Comparison of ENCODE assay signal across 8 mouse cellular contexts in the genomic region with DNA sequence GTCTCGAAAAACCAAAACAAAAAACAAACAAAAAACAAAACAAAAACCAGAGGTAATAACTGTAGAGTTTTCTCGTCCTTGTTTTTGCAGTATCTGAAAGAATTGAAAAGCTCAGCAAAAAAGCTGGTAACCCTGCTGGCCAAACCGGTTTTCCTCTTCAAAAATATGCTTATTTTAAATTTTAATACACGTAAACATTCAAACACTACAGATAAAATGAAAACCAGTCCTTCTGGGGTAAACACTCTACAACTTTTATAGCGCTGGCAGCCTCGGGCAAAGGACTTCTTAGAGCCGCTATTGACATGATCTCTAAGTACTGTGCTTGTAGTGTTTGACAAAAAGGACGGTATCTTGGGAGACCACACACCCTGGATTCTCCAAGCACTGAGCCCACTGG. TPM values are rescaled to one million over a fixed set of nuclear protein-coding genes. Genes with fewer than 3 reads are reported as not detected.
DNase-seq lines count a peak whose midpoint lies in the region; ATAC-seq and TF ChIP-seq lines count a peak whose summit lies in the region.

No protein-coding gene starts in this region.

- H3K4me2 ChIP-seq in forebrain, embryonic 16.5 days (ENCODE audit: low read length) = peak overlapping the region; percentile 85; the same call in 1 of the 2 replicates
- H3K4me2 ChIP-seq in liver, embryonic 16.5 days (ENCODE audit: low read depth, low read length) = peak overlapping the region; percentile 92; the same call in 1 of the 2 replicates

- intact Hi-C loops in heart, adult 2 months (cut with DNase I) = loop anchor here (2.0 to 5.0 kb wide), 4 partner anchors 59 to 619 kb away; a partner anchor contains a TSS

- 0 out of 2 replicates have a peak, but pooled peaks cover 2% of the 10 kb centered on the region for H3K79me2 ChIP-seq in heart, adult 2 months (replicated peaks; ENCODE audit: control insufficient read depth, insufficient read depth, low read length)

- DNase-seq in heart, adult 2 months = no peak
- DNase-seq in heart, adult 18-20 months = no peak
- DNase-seq in 3T3-L1 (ENCODE audit: low read depth, low spot score) = peak; percentile 2
- DNase-seq in cerebellum, postnatal 10 days = no peak
- no peak for DNase-seq in embryo, embryonic 11 days
- DNase-seq in frontal cortex, adult 2 months (ENCODE audit: extremely low spot score in 1 of 2, low spot score in 1 of 2) = no peak

- H3K36me3 ChIP-seq in heart, adult 2 months (ENCODE audit: control insufficient read depth, insufficient read depth, low read length) = peaks cover 9% of the 10 kb centered on the region
- no peaks in the 10 kb centered on the region for H3K36me3 ChIP-seq in forebrain, embryonic 16.5 days (ENCODE audit: control insufficient read depth, insufficient read depth)
- peaks cover 2% of the 10 kb centered on the region; the same call in 1 of the 2 replicates for H3K36me3 ChIP-seq in liver, embryonic 16.5 days (ENCODE audit: control insufficient read depth, insufficient read depth)

- no peak for ATAC-seq in forebrain, embryonic 16.5 days
- ATAC-seq in liver, embryonic 16.5 days (ENCODE audit: low read depth) = no peak

- no peak for TF ChIP-seq POLR2A in heart, adult 2 months (IDR thresholded peaks at IDR 0.05; ENCODE audit: insufficient read depth, low read depth, low read length)

- no peaks in the 10 kb centered on the region for H3K27me3 ChIP-seq in heart, adult 2 months (ENCODE audit: control insufficient read depth, insufficient read depth, low read length)
- no peaks in the 10 kb centered on the region for H3K27me3 ChIP-seq in forebrain, embryonic 16.5 days (replicated peaks; ENCODE audit: control insufficient read depth, insufficient read depth, low read length)
- H3K27me3 ChIP-seq in liver, embryonic 16.5 days (ENCODE audit: control insufficient read depth, insufficient read depth, low read depth, low read length) = no peaks in the 10 kb centered on the region

- no peak for TF ChIP-seq CTCF in heart, adult 2 months (IDR thresholded peaks at IDR 0.05)

- peaks cover 2% of the 10 kb centered on the region; the same call in 1 of the 2 replicates for H3K4me1 ChIP-seq in heart, adult 2 months (ENCODE audit: control insufficient read depth, insufficient read depth, low read length)
- peaks cover 9% of the 10 kb centered on the region for H3K4me1 ChIP-seq in forebrain, embryonic 16.5 days (replicated peaks; ENCODE audit: control insufficient read depth, insufficient read depth, low read length)
- H3K4me1 ChIP-seq in liver, embryonic 16.5 days (ENCODE audit: control insufficient read depth, low read depth, low read length) = peaks cover 8% of the 10 kb centered on the region

- no peaks in the 10 kb centered on the region for H3K9me3 ChIP-seq in forebrain, embryonic 16.5 days (ENCODE audit: control insufficient read depth, low read length)
- H3K9me3 ChIP-seq in liver, embryonic 16.5 days (replicated peaks; ENCODE audit: control insufficient read depth, low read length) = no peaks in the 10 kb centered on the region

- WGBS in heart, adult 2 months = 89% methylated on average over 8 of the region's 8 CpGs
- WGBS in forebrain, embryonic 16.5 days = 85% methylated on average over 8 of the region's 8 CpGs
- 74% methylated on average over 8 of the region's 8 CpGs for WGBS in liver, embryonic 16.5 days (ENCODE audit: insufficient replicate concordance)

- no peak for TF ChIP-seq EP300 in heart, adult 2 months (IDR thresholded peaks at IDR 0.05; ENCODE audit: insufficient read depth, low read depth, low read length)

- peak overlapping the region; percentile 86; the same call in 1 of the 2 replicates for H3K4me3 ChIP-seq in heart, adult 2 months
- no peak overlapping the region; the same call in 1 of the 2 replicates for H3K4me3 ChIP-seq in forebrain, embryonic 16.5 days (replicated peaks; ENCODE audit: low read length)
- peak overlapping the region; percentile 78 for H3K4me3 ChIP-seq in liver, embryonic 16.5 days (ENCODE audit: low read depth, low read length)

- H3K27ac ChIP-seq in heart, adult 2 months = peak overlapping the region; percentile 98
- H3K27ac ChIP-seq in forebrain, embryonic 16.5 days (ENCODE audit: low read length) = peak overlapping the region; percentile 99; the same call in 1 of the 2 replicates
- H3K27ac ChIP-seq in liver, embryonic 16.5 days (ENCODE audit: low read length) = no peak overlapping the region; the same call in 1 of the 2 replicates

- no peak overlapping the region for H3K9ac ChIP-seq in heart, adult 2 months (ENCODE audit: low read depth, low read length)
- no peak overlapping the region for H3K9ac ChIP-seq in forebrain, embryonic 16.5 days (replicated peaks; ENCODE audit: low read depth, low read length)
- H3K9ac ChIP-seq in liver, embryonic 16.5 days (ENCODE audit: low read depth, low read length) = no peak overlapping the region

RNA-seq across cellular contexts. Expression of a gene that starts 0.6 kb away (rescaled TPM):
- 10 to 100 TPM; 24.5 to 24.6 TPM for total RNA-seq in heart, adult 2 months (2021)
- polyA plus RNA-seq in heart, adult 2 months (2012; rRNA removed) = 10.6 and 18.6 TPM in 2 replicates
- 10 to 100 TPM; 25.0 to 30.6 TPM for total RNA-seq in heart, adult 18-20 months (2021)
- 25.3 and 25.9 TPM in 2 replicates for polyA plus RNA-seq in forebrain, embryonic 16.5 days (2015; fragmentation: Nextera tagmentation; extraction: Ambion mirVana)
- polyA plus RNA-seq in liver, embryonic 16.5 days (2015; fragmentation: Nextera tagmentation; extraction: Ambion mirVana) = 7.6 and 8.0 TPM in 2 replicates
- polyA plus RNA-seq in frontal cortex, adult 2 months (2012; rRNA removed) = 23.0 and 24.1 TPM in 2 replicates

RNA-seq across cellular contexts. Expression of a gene that starts 43.8 kb away (rescaled TPM):
- 1 to 10 TPM; 1.6 to 2.0 TPM for total RNA-seq in heart, adult 2 months (2021)
- polyA plus RNA-seq in heart, adult 2 months (2012; rRNA removed) = 0.33 and 0.41 TPM in 2 replicates
- total RNA-seq in heart, adult 18-20 months (2021) = 1 to 10 TPM; 1.2 to 1.6 TPM
- polyA plus RNA-seq in forebrain, embryonic 16.5 days (2015; fragmentation: Nextera tagmentation; extraction: Ambion mirVana) = 6.8 and 10.1 TPM in 2 replicates
- polyA plus RNA-seq in liver, embryonic 16.5 days (2015; fragmentation: Nextera tagmentation; extraction: Ambion mirVana) = 0.51 and 0.69 TPM in 2 replicates
- polyA plus RNA-seq in frontal cortex, adult 2 months (2012; rRNA removed) = 7.3 and 8.0 TPM in 2 replicates
